Mouse (Mus musculus) ES-E14 (cell line): ENCODE results near the gene Ntm. TPM values are rescaled to one million over a fixed set of nuclear protein-coding genes. Genes with fewer than 3 reads are reported as not detected.

Source experiments
- DNase-seq: peaks from one replicate; pipeline ENCODE4 v3.0.0-alpha.2; 2013; ENCODE audit warnings: low read depth, low spot score
- H3K27ac ChIP-seq: 2 replicates; pipeline ENCODE4 v1.5.1; 2012; ENCODE audit warnings: low read depth, mild to moderate bottlenecking, low read length, moderate library complexity, mixed read lengths; ENCODE audit not compliant: poor library complexity, insufficient read depth, severe bottlenecking
- H3K36me3 ChIP-seq: 2 replicates; pipeline ENCODE4 v1.6.1; 2012; ENCODE audit warnings: mild to moderate bottlenecking, low read length, moderate library complexity, mixed read lengths; ENCODE audit not compliant: control insufficient read depth, poor library complexity, insufficient read depth, severe bottlenecking
- H3K4me1 ChIP-seq, 2 experiments: fragments of 150-350 bp in 1 of 2; sonication (generic) in 1 of 2; 2 replicates each; pipeline ENCODE4 v1.6.1; 2012; ENCODE audit warnings: low read length in 2 of 2, mild to moderate bottlenecking in 1 of 2, mixed read lengths in 1 of 2; ENCODE audit not compliant: control insufficient read depth in 2 of 2, insufficient read depth in 2 of 2, poor library complexity in 1 of 2
- H3K4me3 ChIP-seq, 2 experiments: fragments of 150-350 bp in 1 of 2; sonication (generic) in 1 of 2; 2 replicates each; pipeline ENCODE4 v1.5.1; 2012; ENCODE audit warnings: low read length in 2 of 2, low read depth in 1 of 2, mild to moderate bottlenecking in 1 of 2, mixed read lengths in 1 of 2; ENCODE audit not compliant: insufficient read depth in 1 of 2, poor library complexity in 1 of 2, severe bottlenecking in 1 of 2
- H3K9ac ChIP-seq: 2 replicates; pipeline ENCODE4 v1.6.1; 2012; ENCODE audit warnings: low read depth, mild to moderate bottlenecking, low read length, mixed read lengths; ENCODE audit not compliant: poor library complexity, insufficient read depth, severe bottlenecking
- H3K9me3 ChIP-seq: fragments of 150-350 bp; sonication (generic); 2 replicates; pipeline ENCODE4 v1.6.1; 2012; ENCODE audit warnings: low read depth, mild to moderate bottlenecking, low read length; ENCODE audit not compliant: control insufficient read depth, insufficient read depth
- CHD2 ChIP-seq: IDR thresholded peaks from 2 replicates; pipeline ENCODE4 v1.6.1; 2014; ENCODE audit warnings: mild to moderate bottlenecking, low read depth, low read length, inconsistent platforms
- HCFC1 ChIP-seq: IDR thresholded peaks from 2 replicates; pipeline ENCODE4 v1.6.1; 2012; ENCODE audit warnings: low read length, inconsistent platforms, borderline replicate concordance; ENCODE audit not compliant: insufficient read depth
- MAFK ChIP-seq: IDR thresholded peaks from 2 replicates; pipeline ENCODE4 v1.6.1; 2014; ENCODE audit warnings: mild to moderate bottlenecking, low read depth, low read length, inconsistent platforms; ENCODE audit not compliant: insufficient read depth
- ZC3H11A ChIP-seq: IDR thresholded peaks from 2 replicates; pipeline ENCODE4 v1.6.1; 2012; ENCODE audit warnings: low read depth, mild to moderate bottlenecking, inconsistent platforms, low read length, borderline replicate concordance
- ZNF384 ChIP-seq: IDR thresholded peaks from 2 replicates; pipeline ENCODE4 v1.6.1; 2012; ENCODE audit warnings: low read depth, low read length, inconsistent platforms
- in situ Hi-C, 2 experiments: fragments of 600-800 bp; cut with MboI; formaldehyde crosslinking; loops; one replicate each; pipeline ENCODE4 v1.15.1; 2025; ENCODE audit warnings: low sequenced_read_pairs in 2 of 2, inconsistent platforms in 1 of 2; ENCODE audit not compliant: unreplicated experiment in 2 of 2
- total RNA-seq: library from RNA; depleted of rRNA; stranded (reverse); fragments of 300-350 nt; gene quantifications from 2 replicates; pipeline ENCODE4 v1.2.3, GENCODE M21; 2012

Ntm gene
- total RNA-seq, 1 experiment: 0.67 TPM

GRCm38 (mm10) chr9:29088657-29089056 is 874.3 kb downstream of the Ntm start:
- H3K36me3 ChIP-seq: no peaks in the 10 kb centered on the region
- DNase-seq: peak; percentile 6

GRCm38 (mm10) chr9:29087656-29088055 is 875.3 kb downstream of the Ntm start:
- Histone ChIP-seq H3K9me3 (no peaks in the 10 kb centered on the region), H3K9ac (no peak overlapping the region), H3K4me3 (no peak overlapping the region), H3K36me3 (no peaks in the 10 kb centered on the region), H3K4me1 (no peaks in the 10 kb centered on the region), H3K27ac (no peak overlapping the region)
- no peak for TF ChIP-seq HCFC1
- no peak for TF ChIP-seq CHD2
- TF ChIP-seq MAFK: no peak
- TF ChIP-seq ZNF384: no peak
- TF ChIP-seq ZC3H11A: no peak
- in situ Hi-C loops: no loop called here
- DNase-seq: no peak

More at GRCm38 (mm10) chr9:29088657-29089056, 874.3 kb downstream of the Ntm start:
- no peaks in the 10 kb centered on the region for H3K4me1 ChIP-seq
- no peak overlapping the region for H3K27ac ChIP-seq
- in situ Hi-C loops: no loop called here
- no peaks in the 10 kb centered on the region for H3K9me3 ChIP-seq
- no peak for TF ChIP-seq CHD2
- TF ChIP-seq ZC3H11A: no peak
- TF ChIP-seq ZNF384: no peak
- no peak for TF ChIP-seq HCFC1
- TF ChIP-seq MAFK: no peak
- no peak overlapping the region for H3K4me3 ChIP-seq
- H3K9ac ChIP-seq: no peak overlapping the region

GRCm38 (mm10) chr9:29087171-29087570 is 875.8 kb downstream of the Ntm start:
- Histone ChIP-seq H3K4me3 (no peak overlapping the region), H3K4me1 (no peaks in the 10 kb centered on the region), H3K27ac (no peak overlapping the region), H3K9me3 (no peaks in the 10 kb centered on the region), H3K36me3 (no peaks in the 10 kb centered on the region), H3K9ac (no peak overlapping the region)
- in situ Hi-C loops: no loop called here
- TF ChIP-seq CHD2 (no peak), ZC3H11A (no peak), HCFC1 (no peak), ZNF384 (no peak), MAFK (no peak)
- no peak for DNase-seq

- no peak for TF ChIP-seq CHD2
- no peak for TF ChIP-seq ZNF384
- TF ChIP-seq ZC3H11A: no peak
- TF ChIP-seq HCFC1: no peak
- TF ChIP-seq MAFK: no peak
- H3K36me3 ChIP-seq: no peaks in the 10 kb centered on the region
- DNase-seq: no peak
- H3K9me3 ChIP-seq: no peaks in the 10 kb centered on the region
- H3K4me3 ChIP-seq: no peak overlapping the region
- in situ Hi-C loops: no loop called here
- no peak overlapping the region for H3K9ac ChIP-seq
- H3K4me1 ChIP-seq: no peaks in the 10 kb centered on the region
- H3K27ac ChIP-seq: no peak overlapping the region
Measured at GRCm38 (mm10) chr9:29075924-29076577, 886.9 kb downstream of the Ntm start.

GRCm38 (mm10) chr9:29075243-29075642 is 887.7 kb downstream of the Ntm start:
- in situ Hi-C loops: no loop called here
- Histone ChIP-seq H3K9ac (no peak overlapping the region), H3K27ac (no peak overlapping the region), H3K4me3 (no peak overlapping the region), H3K9me3 (no peaks in the 10 kb centered on the region), H3K36me3 (no peaks in the 10 kb centered on the region), H3K4me1 (no peaks in the 10 kb centered on the region)
- no peak for DNase-seq
- TF ChIP-seq HCFC1 (no peak), CHD2 (no peak), ZC3H11A (no peak), MAFK (no peak), ZNF384 (no peak)
